Mouse (Mus musculus) fibroblast of lung, adult 2 months (primary cell): Measurements from ENCODE around the gene Rgs9.
"Not testable (repeated sequence)": the region's sequence is repeated elsewhere in the genome, so short reads cannot be mapped to it uniquely, and the experiment has no call there.

ENCODE experiments used
- DNase-seq: peaks from one replicate; pipeline ENCODE4 v3.0.0-alpha.2; 2011; ENCODE audit warnings: low read depth

The Rgs9 gene

DNA sequence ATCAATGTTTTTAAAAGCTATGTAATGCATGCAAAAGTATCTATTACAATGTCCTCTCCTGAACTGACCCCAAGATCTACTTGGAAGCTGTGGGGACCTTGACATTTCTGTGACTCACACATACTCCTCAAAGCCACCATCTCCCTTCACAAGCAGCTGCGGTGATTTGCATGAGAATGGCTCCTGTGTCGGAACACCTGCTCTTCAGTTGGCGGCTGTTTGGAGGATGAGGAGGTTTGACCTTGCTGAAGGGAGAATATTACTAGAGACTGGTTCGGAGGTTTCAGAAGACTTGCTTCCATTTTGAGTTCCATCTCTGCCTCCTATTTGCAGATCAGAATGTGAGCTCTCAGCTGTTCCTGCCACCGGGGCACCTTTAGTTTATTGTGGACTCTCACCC, 7.8 kb upstream of the Rgs9 start:
- DNase-seq: no peak

DNA sequence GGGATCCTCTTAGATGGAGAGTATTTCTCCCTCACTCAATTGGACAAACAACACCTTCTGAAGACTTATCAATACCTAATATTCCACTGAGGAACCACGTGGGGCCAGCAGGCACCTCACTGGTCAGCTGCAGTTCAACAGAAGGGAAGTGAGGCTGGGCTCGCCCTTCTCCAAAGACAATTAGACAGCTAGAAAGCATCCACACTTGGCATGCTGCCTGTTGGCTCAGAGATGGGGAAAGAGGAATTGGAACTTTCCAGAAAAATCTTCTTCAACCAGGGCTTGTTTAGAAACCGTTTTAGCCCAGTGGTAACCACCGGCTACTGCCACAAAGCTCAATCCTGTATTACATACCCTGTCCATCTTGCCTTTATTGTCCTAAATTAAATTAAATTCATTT, 4.4 kb upstream of the Rgs9 start:
- peak; percentile 3 for DNase-seq

DNA sequence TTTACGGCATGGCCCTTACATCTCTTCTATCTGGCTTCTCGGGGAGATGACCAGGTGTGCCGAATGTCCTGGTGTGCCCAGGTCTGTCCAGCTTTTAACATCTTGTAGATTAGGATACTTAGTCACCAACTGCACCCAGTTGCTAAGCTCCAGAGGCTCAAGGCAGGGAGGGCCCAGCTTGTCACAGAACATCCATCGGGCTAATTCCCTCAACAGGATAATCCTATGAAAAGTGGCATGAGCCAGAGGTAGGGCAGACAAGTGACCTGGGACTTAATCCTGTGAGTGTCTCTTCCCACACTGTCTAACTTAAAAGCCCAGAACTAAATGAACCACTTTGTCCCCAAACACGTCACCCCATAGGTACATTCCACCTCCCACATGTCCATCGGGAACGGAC, 898 bp downstream of the Rgs9 start:
- DNase-seq: no peak

DNA sequence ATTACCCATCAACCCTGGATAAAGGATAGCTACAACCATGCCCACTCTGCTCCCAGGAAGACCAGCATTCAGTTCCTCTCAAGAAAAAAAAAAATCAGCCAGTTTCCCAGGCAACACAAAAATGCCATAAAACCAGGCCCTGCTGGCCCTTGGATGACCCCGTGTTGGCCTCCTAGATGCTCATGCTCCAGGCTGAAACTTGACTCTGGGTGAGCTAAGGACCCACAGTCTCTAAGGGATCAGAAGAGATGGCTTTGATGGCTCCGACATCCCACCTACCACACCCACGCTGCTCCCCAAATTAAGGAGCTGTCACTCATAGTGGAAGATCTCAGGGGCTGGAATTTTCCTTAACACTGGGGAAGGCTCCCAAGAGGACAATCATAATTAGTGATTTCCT, 5.9 kb downstream of the Rgs9 start:
- no peak for DNase-seq

DNA sequence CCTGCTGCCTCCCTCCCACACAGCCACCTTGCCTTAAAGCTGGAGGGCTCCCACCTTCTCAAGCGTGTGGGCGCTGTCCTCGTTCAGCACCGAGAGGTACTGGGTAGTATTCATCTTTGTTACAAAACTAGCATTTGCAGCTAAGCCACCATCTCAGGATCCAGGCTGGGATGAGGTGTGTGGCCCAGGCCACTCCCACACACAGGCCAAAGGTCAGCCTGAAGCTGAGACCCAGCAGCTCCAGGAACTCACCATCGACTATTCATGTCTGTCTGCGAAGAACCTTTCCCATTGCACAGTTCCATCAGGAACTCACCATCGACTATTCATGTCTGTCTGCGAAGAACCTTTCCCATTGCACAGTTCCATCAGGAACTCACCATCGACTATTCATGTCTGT, 8.6 kb downstream of the Rgs9 start:
- not testable (repeated sequence) for DNase-seq

DNA sequence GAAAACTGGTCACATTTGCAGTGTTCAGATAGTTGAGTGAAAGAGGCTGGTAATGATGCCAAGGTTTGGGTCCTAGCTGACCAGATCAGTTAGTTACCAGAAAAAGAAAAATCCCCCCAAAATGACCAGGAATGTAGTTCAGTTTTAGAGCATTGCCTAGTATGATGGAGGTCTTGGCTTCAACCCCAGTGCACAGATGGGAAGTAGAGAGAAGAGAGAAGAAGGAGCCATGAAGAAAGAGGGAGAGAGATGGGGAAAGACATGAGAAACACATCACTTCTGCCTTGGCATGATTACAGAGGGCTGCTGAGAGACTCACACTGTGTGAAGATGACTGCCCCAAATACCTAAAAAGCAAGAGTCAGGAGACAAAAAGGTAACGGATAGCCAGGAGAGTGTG, 13.1 kb downstream of the Rgs9 start:
- no peak for DNase-seq

DNA sequence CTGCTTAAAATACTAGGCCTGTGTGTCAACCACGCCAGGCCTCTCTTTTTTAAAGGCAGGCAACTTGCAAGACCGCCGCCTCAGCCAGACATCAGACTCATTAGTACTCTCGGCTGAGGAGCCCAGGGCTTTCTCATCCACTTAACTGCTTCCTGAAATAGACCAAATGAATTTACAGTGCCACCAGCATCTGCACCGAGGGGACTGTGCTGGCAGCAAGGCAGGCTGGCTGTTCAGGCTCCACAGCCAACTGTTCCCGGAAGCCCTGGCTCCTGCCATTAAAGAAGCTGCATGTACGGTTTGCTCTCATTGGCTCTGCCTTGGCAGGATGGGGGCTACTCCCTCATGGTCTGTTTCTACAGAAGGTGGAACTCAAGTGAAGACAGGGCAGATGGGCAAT, 19.7 kb downstream of the Rgs9 start:
- DNase-seq: no peak

DNA sequence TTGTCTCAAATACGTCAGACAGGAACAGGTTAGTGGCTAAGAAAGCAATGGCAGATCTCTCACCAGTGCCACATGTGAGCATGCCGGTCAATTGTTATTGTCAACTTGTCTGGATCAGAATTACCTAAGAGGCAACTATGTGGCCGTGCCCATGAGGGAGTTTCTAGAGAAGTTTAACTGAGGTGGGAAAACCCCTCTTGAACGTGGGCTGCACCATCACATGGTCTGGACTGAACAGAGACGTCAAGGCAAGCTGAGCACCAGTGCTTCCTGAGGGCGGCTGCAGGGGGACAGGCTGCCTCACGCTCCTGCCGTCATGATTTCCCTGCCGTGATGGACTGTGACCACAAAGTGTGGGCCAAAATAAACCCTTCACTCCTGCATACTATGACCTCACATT, 26.5 kb downstream of the Rgs9 start:
- no peak for DNase-seq

DNA sequence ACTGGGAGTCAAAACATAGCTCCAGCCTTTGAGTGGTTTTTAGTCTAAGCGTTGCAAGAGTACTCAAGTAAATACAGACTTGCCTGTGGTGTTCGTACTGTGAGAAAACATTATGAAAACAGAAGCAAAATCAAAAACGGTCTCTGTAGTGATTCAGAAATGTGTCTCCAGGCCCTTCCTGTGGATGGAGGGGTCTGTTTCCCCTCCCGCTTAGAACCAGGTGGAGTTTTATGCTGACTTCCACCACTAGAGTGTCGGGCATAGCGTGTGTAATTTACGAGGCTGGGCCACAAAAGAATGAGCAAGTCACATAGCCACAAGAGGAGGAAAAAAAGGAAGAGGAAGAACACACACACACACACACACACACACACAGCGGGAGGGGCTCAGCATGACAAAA, 27.6 kb downstream of the Rgs9 start:
- no peak for DNase-seq

DNA sequence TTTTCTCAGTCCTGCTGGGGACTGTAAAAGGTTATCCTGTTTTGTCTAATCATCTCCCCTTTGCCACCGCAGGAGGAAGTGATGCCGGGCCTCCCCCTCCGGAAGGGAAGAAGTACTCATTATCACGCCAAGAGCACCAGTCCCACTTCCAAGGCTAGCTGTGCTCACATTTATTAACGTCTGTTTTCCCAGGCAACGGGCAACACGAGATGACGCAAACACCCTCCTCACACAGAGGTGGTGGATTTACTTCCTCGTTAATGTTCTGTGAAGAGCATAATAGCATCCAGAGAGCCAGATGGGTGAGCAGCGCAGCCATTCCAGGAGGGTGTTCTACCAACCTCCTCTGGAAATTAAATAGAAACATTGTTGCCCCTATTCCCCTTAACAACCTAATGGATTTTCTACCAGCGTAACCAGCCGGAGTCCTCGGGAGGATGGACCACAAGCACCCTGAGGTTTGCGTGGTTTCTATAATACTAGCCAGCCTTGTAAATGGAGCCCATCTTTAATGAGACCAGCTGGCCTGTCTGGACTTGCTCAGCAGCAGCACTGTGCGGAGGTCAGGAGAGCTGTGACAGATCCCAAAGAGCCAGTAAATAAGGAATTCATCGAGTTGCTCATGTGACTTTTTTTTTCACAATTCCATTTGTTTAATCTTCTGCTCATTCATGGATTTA, 28.1 kb downstream of the Rgs9 start:
- no peak for DNase-seq

DNA sequence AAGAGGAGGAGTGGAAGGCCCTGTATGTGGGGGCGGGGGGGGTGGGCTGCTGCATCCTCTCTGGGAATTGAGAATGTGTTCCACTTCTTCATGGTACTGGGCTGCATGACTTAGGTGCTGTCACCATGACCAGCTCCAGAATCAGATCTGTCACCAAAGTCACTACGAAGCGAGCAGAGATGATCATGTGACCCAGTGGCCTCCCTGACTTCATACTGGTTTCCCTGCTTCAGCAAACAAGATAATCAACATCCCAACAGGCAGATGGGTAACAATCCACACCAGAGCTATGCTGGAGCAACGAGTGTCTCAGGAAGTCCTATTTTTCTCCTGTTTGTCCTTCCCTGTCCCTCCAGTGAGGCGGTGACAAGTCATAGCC, 28.7 kb downstream of the Rgs9 start:
- DNase-seq: no peak

DNA sequence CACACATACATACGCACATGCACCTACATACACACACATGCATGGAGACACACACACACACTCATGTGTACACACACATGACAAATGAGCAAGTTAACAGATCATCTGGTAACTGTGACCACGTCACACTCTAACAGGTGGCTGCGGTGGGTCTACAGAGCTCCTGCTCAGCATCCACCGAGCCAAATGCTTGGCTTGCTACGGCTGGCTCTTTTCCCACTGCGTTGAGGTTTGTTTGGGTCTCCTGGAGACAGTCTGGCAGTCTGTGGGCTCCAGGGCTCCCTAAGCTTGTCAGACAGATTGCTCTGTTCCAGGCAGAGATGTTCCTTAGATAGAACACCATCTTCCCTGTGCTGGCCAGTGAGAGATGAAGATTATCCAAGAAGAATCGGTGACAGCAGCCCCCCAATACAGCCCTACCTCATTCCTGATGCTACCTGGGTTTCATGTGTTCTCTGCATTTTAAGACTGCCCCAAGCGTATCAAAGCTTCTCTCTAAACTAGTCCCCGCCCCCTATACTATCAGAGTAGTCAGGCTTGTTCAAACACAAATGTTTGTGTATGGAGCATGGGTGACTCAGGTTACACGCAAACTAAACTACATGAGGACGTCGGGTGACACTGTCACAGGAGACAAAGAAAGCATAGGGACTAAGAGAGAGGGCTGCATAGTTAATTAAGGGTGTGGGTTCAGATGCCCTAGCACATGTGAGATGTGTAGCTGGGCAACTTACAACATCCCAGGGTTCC, 31.6 kb downstream of the Rgs9 start:
- no peak for DNase-seq

DNA sequence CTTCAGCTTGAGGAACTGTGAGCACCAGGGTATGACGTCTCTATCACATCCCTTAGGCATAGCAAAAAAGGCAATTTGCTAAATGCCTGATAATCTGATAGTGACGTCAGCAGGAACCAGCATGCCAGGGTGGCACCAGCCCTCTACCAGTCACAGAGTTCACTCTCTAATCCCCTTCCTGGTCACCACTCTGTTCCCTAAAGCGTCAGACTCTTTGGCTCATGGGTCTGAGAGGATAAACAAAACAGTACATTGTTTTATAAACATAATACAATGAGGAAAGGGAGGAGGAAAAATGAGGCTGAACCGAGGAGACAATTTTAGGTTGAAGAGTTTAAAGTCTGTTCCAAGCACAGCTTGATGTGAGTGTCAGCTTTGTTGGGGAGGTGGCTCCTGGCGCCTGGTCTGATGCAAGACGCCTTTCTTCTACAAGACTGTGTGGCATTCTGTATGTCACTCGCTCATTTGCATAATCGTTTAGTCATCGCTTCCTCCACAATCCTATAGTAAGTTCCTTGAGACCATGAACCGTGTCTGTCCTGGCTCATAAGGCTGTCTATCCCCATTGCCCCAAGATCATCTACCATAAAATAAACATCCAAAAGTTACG, 33.7 kb downstream of the Rgs9 start:
- no peak for DNase-seq

DNA sequence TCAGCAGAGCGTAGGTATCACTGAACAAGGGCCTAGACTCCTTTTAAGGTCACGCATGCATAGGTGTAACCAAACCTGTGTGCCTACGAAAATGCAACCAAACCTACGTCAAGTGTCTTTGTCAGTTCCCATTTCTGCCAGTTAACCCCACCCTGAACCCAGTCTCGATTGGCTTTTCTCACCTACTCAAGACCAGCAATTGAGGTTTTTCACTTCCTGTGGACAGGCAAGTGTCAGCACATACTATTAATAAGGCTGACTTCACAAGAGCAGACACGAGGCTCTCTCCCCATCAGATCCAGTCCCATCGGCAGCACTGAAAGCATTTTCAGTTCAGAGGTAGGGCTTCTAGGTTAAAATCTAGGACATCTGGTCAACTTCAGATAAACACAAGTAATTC, 37.4 kb downstream of the Rgs9 start:
- no peak for DNase-seq

DNA sequence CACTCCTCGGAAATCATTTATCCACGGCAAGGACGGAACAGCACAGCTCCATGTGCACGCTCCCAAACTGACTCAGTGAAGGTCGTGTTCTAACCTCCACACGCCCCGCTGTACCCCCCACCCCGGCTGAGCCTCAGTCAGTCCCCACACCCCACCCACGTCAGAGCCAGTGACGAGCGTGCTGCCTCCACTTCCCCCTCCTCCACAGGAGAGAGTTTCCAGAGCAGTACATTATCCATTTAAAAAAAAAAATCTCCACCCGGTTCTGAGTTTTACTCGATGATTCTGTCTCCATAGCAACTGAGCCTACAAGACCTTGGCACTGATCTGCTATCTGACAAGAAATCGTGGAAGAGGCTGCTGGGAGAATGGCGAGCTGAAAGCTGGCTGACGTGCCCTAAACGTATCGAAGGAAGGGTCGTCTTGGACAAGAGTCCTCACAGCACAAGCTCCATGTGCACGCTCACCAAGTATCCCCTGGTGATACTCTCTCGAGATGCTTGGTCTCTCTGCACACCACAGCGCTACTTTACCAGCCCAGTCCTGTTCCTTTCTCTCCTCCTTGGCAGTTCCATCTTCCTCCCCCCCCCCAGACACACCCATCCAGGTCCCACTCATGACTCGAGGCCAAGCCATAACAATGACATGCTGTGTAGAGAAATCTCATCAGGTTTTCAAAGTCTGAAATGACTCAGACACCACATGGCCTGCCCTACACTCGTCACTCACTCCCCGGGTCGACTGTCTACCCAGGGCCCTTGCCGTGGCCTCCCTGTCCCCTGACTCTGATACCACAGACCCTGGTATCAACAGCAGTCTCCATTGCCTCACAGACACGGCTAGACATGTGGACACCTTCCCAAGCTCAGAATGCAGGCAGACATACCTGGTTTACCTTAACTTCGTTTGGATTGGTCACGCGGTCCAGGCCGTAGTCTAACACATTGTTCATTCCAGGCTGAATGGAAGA, 38.7 kb downstream of the Rgs9 start:
- no peak for DNase-seq

DNA sequence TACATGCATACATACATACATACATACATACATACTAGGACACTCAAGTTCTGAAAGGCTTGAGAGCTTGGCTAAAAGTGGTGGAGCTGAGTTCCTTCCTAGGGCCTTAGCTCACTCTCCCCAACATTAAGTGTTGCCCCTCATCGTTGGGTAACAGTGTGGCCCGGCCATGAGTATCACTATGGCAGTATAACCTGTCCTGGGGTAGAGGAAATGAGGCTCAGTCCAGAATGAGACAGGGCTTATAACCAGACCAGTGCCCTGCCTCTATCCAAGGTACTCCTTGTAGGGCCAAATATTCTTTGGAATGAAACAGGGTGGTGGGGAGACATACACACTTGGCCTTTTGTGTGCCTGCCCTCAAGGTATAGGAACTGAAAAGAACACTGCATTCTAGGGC, 40.1 kb downstream of the Rgs9 start:
- no peak for DNase-seq

DNA sequence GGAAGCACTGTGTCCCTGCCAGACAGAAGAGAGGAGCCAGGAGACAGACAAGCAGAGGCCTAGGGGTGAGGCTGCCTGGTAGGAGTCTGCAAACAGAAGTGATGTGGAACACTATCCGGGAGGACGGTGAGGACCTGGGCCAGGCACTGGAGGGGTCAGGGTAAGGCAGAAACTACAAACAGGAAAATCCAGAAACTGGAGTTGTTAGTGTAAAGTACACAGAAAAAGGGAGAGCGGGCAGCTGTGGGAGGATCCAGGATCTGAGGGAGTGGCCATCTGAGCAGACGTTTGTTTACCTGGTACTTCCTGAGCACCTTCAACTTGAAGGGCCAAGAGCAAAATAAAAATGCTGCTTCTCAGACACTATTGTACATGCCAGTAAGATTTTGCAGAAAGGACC, 42.9 kb downstream of the Rgs9 start:
- no peak for DNase-seq

DNA sequence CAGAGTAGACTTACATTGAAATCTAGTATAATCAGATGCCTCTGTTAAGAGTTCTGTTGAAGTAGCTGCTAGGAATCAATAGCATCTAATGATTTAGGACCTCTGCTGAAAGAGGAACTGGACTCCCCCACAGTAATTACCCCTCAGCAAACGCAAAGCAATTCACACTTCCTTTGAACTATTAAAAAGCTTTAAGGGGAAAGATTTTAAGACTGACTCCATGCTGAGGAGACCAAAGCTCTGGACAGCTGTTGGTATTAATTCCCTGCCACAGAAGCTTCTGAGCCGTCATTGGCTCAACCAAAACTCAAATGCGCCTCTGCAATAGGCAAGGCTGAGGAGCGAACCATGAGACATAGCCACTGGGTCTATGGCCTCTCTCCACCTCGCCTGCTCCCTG, 45.4 kb downstream of the Rgs9 start:
- no peak for DNase-seq

DNA sequence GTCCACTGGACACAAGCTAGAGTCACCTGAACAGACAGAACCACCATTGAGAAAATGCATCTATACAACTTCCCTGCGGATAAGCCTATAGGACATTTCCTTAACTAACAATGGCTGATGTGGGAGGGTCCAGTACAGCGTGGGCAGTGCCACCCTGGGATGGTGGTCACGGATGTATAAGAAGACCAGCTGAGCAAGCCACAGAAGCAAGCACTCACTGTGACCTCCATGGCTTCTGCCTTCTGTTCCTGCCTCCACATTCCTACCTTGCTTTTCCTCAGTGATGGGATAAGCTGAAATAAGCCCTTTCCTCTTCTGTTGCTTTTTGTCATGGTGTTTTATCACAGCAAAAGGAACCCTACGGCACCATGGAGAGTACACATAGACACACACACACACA, 47.4 kb downstream of the Rgs9 start:
- DNase-seq: no peak

DNA sequence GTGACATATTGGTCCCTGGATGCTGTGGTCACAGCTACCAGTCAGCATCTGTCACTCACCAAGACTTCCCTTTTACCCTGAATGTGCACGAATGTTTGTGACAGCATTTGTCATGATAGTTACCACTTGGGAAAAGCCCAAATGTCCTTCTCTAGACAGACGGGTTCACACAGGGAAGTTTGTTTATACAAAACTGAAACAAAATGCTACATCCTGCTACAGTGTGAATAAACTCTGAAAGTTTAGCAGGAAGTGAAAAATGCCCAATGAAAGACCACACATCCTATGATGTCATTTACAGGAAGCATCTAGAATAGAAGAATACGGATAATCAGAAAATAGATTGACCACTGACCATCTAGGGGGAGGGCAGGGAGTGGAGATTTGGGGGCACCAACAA, 51.0 kb downstream of the Rgs9 start:
- DNase-seq: no peak

DNA sequence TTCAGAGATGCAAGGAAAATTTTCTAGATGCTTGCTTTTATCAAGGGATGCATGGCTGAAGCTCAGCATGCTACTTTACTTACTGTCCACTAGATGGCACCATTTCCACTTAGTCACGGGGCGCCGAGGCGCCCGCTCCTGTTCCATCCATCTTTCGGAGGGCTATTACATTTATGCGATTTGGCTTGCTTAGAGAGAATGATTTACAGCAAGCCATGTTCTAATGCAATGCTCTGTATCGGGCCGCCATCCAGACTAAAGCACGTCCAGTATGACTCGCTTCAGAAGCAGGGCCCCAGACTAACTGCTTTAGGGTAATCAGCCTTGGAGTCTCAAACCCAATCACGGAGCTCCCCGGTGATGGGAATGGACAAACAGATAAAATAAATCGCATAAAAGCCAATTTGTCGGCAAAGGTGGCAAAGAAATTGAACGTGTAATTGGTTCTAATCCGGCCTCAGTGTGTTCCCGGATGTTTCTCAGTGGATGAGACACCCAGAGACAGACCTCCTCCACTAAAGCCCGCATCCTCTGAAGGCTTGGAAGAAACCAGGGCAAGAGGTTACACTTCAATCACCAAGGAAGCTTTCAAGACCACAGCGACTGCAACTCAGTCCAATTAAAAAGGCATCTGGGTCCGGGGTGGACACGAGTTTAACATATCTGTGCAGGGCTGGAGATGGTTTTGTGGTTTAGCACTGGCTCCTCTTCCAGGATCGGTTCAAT, 53.1 kb downstream of the Rgs9 start:
- no peak for DNase-seq

DNA sequence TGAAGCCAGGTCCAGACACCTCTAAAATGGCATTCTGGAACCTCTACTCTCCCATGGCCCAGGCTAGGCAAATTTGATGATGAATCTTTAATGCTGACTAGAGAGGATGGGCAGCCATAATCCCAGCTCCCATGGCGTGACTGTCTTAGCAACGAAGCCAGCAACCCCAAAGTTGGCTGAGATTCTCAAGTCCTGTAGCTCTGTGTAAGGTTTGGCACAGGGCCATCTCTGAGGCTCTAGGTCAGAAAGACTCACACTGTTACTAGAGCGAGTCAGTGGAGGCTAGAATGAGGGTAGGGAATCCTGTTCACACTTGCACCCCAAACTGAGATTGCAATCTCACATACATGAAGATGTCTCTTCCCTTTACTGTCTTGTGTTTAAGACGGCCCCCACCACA, 57.8 kb downstream of the Rgs9 start:
- DNase-seq: no peak
